In genomic region chr10:52276579-52276978, GRCm38 (mm10) we compare ENCODE assay signal across 26 mouse cellular contexts. TPM values are rescaled to one million over a fixed set of nuclear protein-coding genes. Genes with fewer than 3 reads are reported as not detected.
DNase-seq lines count a peak whose midpoint lies in the region; ATAC-seq and TF ChIP-seq lines count a peak whose summit lies in the region.
"Had no signal": no experiment of that assay in that cellular context is flagged by ENCODE, and none has a peak within 500 bp of the region (broad histone marks: within the 10 kb centered on the region; RNA-seq: fewer than 3 reads in every experiment).

No protein-coding gene starts in this region.

- H3K9ac ChIP-seq in heart, embryonic 12.5 days = no peak overlapping the region
- no peak overlapping the region for H3K9ac ChIP-seq in ES-Bruce4 (ENCODE audit: low read depth, poor library complexity, severe bottlenecking)
- H3K9ac ChIP-seq: embryonic facial prominence, embryonic 13.5 days; embryonic facial prominence, embryonic 15.5 days; forebrain, embryonic 12.5 days had no signal

- H3K36me3 ChIP-seq in heart, embryonic 12.5 days = no peaks in the 10 kb centered on the region
- H3K36me3 ChIP-seq in ES-Bruce4 (ENCODE audit: control insufficient read depth, insufficient read depth, low read length, poor library complexity, severe bottlenecking) = no peaks in the 10 kb centered on the region
- H3K36me3 ChIP-seq: embryonic facial prominence, embryonic 13.5 days; embryonic facial prominence, embryonic 15.5 days; forebrain, embryonic 10.5 days; forebrain, embryonic 12.5 days; G1E had no signal

- ATAC-seq in heart, embryonic 12.5 days (ENCODE audit: insufficient number of reproducible peaks, low FRiP score) = no peak
- ATAC-seq: CD4-positive, CD25-positive, alpha-beta regulatory T cell, adult 4 months; forebrain, embryonic 14.5 days; forebrain, embryonic 16.5 days; Patski had no signal

- H3K27ac ChIP-seq in heart, embryonic 12.5 days (ENCODE audit: poor library complexity, severe bottlenecking) = no peak overlapping the region
- peak overlapping the region; percentile 86 for H3K27ac ChIP-seq in ES-Bruce4 (ENCODE audit: insufficient read depth, low read length)
- H3K27ac ChIP-seq: embryonic facial prominence, embryonic 13.5 days; embryonic facial prominence, embryonic 15.5 days; forebrain, embryonic 10.5 days; forebrain, embryonic 12.5 days had no signal

- no peak for TF ChIP-seq POLR2A in ES-Bruce4 (IDR thresholded peaks at IDR 0.05; ENCODE audit: insufficient read depth, low read length)

- no peak overlapping the region for H3K4me2 ChIP-seq in heart, embryonic 12.5 days
- H3K4me2 ChIP-seq: embryonic facial prominence, embryonic 13.5 days; embryonic facial prominence, embryonic 15.5 days; forebrain, embryonic 12.5 days had no signal

- 77% methylated on average over 3 of the region's 3 CpGs for WGBS in heart, embryonic 12.5 days

- no peak overlapping the region for H3K4me3 ChIP-seq in heart, embryonic 12.5 days
- H3K4me3 ChIP-seq in ES-Bruce4 (ENCODE audit: low read depth, low read length) = no peak overlapping the region
- H3K4me3 ChIP-seq: embryonic facial prominence, embryonic 13.5 days; embryonic facial prominence, embryonic 15.5 days; erythroblast, embryonic 14.5 days; forebrain, embryonic 10.5 days; forebrain, embryonic 12.5 days had no signal

- no peaks in the 10 kb centered on the region for H3K27me3 ChIP-seq in heart, embryonic 12.5 days (replicated peaks)
- H3K27me3 ChIP-seq in ES-Bruce4 (ENCODE audit: control insufficient read depth, insufficient read depth, low read length, poor library complexity, severe bottlenecking) = no peaks in the 10 kb centered on the region
- H3K27me3 ChIP-seq: CH12.LX; embryonic facial prominence, embryonic 13.5 days; embryonic facial prominence, embryonic 15.5 days; forebrain, embryonic 12.5 days; Patski had no signal

- H3K4me1 ChIP-seq in heart, embryonic 12.5 days (replicated peaks) = peaks cover 26% of the 10 kb centered on the region
- H3K4me1 ChIP-seq in ES-Bruce4 (ENCODE audit: control insufficient read depth, insufficient read depth, low read length) = peaks cover 10% of the 10 kb centered on the region

- TF ChIP-seq EP300 in ES-Bruce4 (IDR thresholded peaks at IDR 0.05; ENCODE audit: insufficient read depth, low read depth, low read length) = no peak

- DNase-seq in heart, adult 11 months = peak; percentile 54
- peak; percentile 66 for DNase-seq in R1 (ENCODE audit: low read depth, low spot score)
- DNase-seq in ovary, postnatal 10 days (ENCODE audit: low spot score) = no peak
- DNase-seq: adrenal gland, adult 2 months; adrenal gland, postnatal 10 days; adrenal gland, postnatal 25 days; B cell, adult 2 months; cerebellum, adult 11 months; cerebellum, adult 18-20 months; cerebellum, adult 8-10 months; cerebellum, adult 9-11 months; cerebellum, postnatal 36 days; embryo, embryonic 11 days had no signal

- TF ChIP-seq CTCF in ES-Bruce4 (IDR thresholded peaks at IDR 0.05; ENCODE audit: low read depth, low read length) = no peak

- no peaks in the 10 kb centered on the region for H3K9me3 ChIP-seq in heart, embryonic 12.5 days (replicated peaks)
- 0 out of 2 replicates have a peak, but pooled peaks cover 3% of the 10 kb centered on the region for H3K9me3 ChIP-seq in ES-Bruce4 (replicated peaks; ENCODE audit: control insufficient read depth, insufficient read depth, low read length, poor library complexity, severe bottlenecking)
- H3K9me3 ChIP-seq: embryonic facial prominence, embryonic 13.5 days; embryonic facial prominence, embryonic 15.5 days; forebrain, embryonic 10.5 days; forebrain, embryonic 12.5 days; G1E had no signal

RNA-seq across cellular contexts. Expression of gene Dcbld1, which starts 43.2 kb away (rescaled TPM):
- polyA plus RNA-seq in heart, embryonic 12.5 days (2016; fragmentation: Nextera tagmentation; extraction: Ambion mirVana) = 9.3 and 9.9 TPM in 2 replicates
- 19.7 and 20.4 TPM in 2 replicates for polyA plus RNA-seq in ES-Bruce4 (2011; ENCODE audit: insufficient read depth, insufficient read length, low read depth, missing spikeins)
- polyA plus RNA-seq: CD4-positive, CD25-positive, alpha-beta regulatory T cell, adult 4 months; G1E had no signal
